Mouse (Mus musculus): ENCODE measurements around the gene Cbr1.

GRCm38 (mm10) chr16:93604481-93604969, 1.1 kb upstream of the Cbr1 start:
- TF ChIP-seq CTCF (IDR thresholded peaks at IDR 0.05; ENCODE audit: borderline replicate concordance, control insufficient read depth, extremely low read depth, insufficient read depth, low read length, poor library complexity) (no peak), POLR2A (IDR thresholded peaks at IDR 0.05; ENCODE audit: control insufficient read depth, extremely low read depth, insufficient read depth, low read length, poor library complexity) (no peak)

Measured in thymus, adult 2 months (tissue).